Mouse (Mus musculus) forelimb bud, embryonic 11.5 days (tissue): ENCODE results near the gene Dcaf5.

Source experiments
- DNase-seq: peaks from one replicate; pipeline ENCODE4 v3.0.0-alpha.2; 2012; ENCODE audit warnings: low read depth, low spot score

The Dcaf5 gene

DNA sequence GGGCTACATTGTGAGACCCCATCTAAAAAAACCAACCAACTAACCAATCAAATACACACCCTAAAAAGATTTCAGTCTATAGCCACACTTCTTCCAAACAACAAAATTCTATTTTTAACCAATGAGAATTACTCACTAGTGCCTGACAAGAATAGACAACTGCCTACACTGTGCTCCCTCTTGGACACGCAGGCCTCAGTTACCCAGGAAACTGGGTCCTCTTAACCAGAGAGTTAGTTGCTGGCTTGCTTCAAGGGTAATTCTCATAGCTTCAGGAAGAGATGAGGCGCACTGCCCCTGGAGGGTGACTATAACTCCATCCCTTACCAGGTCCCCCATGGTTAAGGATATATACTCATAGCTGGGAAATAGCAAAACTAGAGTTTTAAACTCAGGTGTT, 95.5 kb downstream of the Dcaf5 start:
- DNase-seq = no peak

DNA sequence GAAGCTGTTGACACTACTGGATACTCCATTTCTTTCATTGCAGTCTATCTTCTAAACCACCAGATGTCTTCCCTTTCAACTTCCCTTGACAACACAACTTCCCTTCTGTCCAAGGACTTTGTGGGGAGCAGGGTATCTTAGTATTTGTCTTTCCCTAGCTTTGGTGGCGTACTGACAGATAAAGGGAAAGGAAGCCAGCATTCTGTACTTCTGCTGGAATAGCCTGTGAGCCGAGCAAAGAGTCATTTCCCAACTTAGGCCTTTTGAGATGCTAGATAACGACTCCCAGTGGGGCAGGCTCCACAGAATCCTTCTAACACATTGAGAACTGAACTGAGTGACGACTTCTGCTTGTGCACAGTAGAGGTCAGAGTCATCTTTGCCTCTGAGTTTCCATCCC, 102.2 kb downstream of the Dcaf5 start:
- DNase-seq = no peak

DNA sequence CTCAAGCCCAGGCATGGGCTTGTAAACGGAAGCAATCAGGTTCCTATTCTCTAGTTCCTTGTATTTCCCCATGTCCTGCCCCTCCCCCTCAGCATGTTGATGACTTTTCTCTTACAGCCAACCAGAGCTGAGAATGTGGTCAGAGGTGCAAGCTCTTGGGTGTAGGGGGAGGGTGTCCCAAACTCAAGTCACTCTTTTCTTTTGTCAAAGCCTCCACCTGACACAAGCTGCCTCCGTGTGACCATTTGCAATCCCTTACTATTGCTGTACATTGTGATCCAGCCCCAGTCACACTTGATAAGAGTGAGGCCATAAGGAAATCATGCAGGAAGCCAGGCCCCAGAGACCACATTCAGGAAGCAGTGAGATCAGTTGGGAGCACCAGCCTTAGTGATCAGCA, 104.8 kb downstream of the Dcaf5 start:
- DNase-seq = no peak

DNA sequence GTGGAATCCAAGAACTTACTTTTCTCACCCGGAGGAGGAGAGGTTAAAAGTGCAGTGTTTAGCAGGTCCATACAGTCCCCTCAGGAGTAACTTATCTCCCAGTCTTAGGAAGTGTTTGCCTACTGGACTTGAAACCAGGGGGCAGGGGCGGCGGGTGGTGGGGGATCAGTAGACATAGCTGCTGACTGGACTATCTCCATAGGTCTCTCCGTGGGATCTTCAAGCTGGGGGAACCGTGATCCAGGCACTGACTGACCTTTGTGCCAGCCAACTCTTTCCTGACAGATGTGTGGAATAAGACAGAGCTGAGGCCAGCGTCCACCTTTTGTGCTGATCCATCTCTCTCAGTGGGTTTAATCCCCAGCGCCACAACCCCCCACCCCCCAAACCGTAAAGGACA, 105.6 kb downstream of the Dcaf5 start:
- no peak for DNase-seq

DNA sequence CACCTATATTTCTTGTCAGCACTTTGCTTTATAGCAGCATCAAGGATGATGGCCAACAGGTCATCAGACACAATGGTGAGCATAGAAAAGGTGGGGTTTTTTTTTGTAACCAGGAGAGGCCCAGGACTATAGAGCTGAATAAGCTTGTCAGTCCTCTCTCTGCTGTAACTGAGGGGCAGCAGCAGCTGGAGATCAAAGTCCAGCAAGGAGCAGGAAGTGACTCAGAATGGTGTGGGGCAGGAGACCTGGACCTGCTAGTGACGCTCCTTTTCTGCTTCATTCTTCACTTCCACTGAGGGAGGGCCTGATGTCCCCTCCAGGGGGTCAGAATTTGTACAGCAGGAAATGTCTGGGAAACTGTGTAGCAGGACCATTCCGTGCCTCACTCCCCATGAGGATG, 106.8 kb downstream of the Dcaf5 start:
- DNase-seq = no peak

DNA sequence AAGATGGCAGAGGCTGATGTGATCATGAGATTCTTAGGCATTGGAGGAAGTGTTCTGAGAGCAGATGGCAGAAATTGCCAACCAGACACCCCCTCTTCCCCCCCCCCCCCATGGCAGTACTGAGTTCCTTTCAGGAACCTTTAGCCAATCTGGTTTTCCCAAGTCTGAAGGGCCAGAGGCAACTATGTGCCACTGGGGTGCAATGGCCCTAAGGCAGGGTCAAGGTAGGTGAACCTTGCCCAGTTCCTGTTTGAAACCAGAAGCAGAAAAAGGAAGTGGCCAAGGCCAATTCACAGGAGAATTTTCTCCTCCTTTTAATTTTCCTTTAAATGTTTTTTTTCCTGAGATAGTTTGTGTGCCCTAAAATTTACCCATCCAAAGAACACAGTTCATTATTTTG, 110.4 kb downstream of the Dcaf5 start:
- DNase-seq = no peak

DNA sequence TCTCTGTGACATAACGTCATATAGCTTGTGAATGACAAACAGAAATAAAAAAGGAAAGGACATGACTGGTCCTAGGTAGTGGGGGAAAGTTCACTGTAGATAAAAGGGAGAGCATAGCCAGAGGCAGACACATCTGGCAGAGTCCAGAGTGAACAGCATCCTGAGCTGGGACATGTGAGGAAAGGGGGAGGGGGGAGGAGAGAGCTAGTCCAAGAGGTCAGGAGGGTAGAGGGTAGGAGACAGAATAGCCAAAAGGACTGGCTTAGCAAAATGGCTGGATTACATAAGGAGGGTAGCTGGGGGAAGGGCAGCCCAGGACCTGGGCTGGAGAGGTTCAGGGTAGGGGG, 111.6 kb downstream of the Dcaf5 start:
- no peak for DNase-seq

DNA sequence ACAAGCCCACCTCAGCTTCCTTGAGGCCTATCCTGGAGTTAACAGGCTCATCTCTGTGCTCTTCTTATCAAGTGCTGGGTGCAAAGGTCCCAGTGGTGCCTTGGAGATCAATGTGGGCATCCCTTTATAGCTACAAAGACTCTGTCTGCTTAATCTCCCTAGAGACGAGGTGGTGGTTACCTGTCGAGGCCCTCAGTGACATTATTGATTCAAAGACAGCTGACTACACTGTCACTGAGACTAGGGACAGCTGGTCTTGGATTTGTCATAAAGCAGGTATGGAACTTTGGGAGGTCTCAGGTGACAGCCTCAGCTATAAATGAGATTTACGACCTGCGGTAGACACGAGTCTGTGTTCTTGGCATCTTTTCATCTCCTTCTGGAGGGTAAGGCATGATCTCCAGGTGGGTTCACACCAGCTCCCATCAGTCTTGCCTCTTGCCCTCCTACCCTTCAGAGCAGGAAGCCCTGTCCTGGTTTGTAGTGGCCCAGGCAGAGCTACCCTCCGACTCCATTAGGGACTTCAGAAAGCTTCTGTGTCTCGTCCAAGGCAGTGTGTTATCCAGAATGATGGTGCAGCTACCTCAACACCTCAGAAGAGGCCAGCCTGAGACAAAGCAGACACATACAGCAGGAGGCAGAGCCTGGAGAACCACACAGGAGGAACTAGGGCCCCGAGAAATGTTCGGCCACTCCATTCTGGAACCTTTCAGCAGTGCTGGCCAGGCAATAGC, 112.2 kb downstream of the Dcaf5 start:
- no peak for DNase-seq

DNA sequence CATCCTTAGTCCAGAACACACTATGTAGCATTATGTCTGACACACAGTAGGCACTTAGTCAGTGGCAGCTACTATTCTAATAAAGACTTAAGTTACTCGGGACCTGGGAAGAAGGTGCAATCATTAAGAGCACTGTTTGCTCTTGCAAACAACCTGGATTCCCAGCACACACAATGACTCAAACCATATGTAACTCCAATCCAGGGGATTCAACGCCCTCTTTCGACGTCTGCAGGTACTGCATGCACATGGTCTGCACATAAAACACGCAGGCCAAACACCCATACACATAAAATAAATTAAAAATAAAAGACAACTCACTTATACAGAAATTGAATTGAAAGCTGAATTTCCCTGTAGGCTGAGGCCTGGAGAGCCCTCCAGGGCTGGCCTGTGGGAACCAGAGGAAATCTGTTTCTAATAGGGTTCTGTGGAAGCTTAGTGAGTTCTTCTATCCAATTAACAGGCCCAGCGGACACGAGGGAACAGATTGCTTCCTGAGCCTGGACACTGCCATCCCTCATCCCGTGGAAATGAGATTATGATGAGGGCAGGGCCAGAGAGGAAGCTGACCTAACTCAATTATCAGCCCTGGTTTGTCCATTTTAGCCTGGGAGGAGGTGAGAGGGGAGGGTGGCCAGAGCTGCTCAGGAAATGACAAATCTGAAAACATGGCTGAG, 112.9 kb downstream of the Dcaf5 start:
- DNase-seq = no peak

DNA sequence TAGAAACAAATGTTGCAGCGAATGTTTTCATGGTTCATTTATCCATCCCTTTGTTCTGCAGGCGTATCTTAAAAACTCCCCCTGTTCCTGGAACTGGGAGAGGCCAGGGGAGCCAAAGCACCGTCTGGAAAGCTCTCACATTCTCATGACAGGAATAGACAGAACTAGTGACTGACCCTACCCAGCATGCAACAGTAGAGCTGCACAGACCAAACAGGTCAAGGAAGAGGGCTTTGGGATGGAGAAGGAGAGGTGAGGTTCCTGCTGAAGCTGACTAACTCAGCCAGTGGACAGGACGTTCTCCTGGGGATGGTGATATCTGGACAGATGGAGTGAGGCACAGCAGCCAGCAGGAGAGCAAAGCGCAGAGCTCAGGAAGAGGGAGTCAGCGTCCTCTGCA, 113.9 kb downstream of the Dcaf5 start:
- DNase-seq = no peak

DNA sequence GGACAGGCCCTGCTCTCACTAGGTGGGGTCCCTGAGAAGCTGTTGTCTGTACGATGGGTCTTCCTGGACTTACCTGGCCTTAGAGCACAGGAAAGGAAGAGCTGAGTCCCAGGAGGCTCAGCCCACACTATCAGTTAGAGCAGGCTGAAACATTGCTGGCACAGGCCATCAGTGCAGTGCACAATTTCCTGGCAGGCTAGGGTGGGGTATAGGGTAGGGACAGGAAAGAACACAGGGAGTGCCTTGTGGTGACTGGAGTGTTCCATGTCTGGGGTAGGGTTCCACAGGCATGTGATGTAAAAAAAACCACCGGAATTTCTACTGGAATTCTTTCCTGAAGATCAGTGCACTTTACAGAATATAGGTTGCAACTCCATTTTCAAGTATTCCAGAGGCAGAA, 117.3 kb downstream of the Dcaf5 start:
- DNase-seq = no peak

DNA sequence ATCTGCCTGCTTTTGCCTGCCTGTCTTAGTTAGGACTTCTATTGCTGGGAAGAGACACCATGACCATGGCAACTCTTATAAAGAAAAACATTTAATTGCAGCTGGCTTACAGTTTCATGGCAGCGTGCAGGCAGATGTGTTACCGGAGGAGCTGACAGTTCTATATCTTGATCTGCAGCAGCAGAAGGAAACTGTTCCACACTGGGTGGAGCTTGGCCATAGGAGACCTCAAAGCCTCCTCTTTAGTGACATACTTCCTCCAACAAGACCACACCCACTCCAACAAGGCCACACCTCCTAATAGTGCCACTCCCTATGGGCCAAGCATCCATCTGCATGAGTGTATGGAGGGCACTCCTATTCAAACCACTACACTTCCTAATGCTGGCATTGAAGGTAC, 121.1 kb downstream of the Dcaf5 start:
- DNase-seq = no peak

DNA sequence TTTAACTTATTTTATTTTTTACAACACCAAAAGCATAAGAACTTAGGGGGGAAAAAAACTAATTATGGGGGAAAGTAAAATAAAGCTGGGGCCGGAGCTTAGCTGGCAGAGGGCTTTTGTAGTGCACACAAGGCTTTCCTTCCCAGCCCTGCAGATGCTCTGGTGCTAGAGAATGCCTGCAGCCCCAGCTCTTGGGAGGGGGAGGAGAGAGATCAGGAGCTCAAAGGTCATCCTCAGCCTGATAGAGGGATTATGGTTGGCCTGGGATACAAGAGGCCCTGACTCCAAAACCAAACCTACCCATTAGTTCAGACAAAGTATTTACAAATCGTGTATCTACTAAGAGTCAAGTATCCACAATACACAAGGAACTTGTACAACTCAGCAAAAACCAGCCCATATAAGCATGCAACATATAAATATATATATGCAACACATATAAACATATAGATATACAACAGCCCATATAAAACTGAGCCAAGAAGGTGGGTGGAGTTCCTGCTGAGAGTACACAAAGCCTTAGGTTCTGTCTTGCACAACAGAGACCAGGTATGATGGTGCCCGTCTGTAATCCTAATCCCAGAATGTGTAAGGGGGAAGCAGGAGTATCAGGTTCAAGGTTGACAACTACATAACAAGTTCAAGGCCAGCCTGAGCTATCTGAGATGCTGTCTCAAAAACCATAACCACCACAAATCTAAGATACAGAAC, 124.3 kb downstream of the Dcaf5 start:
- no peak for DNase-seq

DNA sequence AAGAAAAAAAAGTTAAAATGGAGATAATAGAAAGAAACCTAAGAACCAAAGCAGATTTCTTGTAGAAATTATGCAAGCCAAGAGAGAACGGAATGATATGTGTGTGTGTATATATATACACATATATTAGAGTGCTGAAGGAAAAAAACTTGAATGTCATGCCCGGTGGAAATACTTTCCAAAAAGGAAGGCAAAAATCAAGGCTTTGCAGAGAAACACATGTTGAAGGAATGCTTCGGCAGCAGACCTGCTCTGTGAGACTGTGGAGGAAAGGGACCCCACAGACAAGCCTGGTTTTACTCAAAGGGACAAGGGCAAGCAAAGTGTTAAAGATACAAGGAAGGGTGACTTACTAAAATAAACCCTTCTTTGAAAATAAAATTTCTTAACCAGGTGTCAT, 128.8 kb downstream of the Dcaf5 start:
- no peak for DNase-seq

DNA sequence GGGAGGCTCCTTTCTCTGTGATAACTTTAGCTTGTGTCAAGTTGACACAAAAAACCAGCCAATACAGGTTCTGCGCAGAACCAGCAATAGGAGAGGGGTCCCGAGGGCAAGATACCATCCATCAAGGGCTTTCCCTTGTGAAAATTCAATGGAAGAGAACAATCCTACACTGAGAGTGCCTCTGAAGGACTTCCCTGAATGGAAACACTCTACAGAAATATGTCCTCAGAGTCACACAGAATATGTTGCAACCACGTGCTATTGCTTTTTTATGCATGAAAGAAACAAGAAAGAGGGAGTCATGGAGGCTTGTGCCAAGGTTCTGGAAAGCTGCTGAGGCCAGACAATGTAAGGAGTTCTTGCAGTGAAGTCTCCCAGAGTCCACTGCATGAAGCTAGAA, 131.9 kb downstream of the Dcaf5 start:
- DNase-seq = no peak

DNA sequence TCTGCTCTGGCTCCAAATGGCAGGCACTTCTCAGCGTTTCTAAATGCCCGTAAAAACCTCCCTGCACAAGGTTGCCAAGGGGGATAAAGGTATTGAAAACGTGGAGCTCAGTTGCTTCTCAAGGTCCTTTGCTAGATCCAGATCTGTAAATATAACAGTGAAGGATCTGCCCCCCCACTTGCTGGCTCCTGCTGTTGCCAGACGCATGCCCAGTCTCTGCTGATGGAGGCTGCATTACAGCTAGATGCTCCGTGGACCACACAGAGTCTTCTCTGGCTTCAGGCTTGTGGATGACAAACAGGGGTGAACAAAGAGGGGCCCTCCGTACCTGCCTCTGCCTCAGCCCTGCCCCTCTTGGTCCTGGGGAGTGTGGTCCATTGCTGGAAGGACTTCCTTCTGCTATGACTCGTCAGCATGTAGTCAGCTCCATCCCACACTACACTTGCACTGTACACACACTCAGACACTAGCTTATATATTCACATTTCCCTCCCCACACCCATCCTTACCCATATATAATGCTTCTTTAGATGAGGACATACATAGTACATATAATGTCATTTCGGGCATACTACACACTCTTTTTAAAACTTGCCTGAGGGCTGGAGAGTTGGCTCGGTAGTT, 135.5 kb downstream of the Dcaf5 start:
- no peak for DNase-seq

DNA sequence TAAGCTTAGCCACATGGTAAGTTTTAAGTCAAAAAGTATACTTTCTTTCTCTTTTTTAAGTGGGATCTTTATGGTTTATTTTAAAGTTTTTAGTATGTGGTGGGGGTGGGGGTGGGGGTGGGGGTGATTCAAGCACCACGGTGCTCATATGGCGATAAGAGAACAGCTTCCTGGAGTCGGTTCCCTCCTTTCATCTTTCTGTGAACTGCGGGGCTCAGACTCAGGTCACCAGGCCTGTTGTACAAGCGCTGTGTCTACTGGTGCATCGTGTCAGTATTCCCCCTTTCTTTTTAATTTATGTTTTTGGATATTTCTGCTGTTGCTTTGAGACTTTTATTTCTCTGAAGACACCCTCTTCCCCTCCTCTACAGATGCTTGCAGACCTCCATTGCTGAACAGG, 137.7 kb downstream of the Dcaf5 start:
- DNase-seq = no peak

DNA sequence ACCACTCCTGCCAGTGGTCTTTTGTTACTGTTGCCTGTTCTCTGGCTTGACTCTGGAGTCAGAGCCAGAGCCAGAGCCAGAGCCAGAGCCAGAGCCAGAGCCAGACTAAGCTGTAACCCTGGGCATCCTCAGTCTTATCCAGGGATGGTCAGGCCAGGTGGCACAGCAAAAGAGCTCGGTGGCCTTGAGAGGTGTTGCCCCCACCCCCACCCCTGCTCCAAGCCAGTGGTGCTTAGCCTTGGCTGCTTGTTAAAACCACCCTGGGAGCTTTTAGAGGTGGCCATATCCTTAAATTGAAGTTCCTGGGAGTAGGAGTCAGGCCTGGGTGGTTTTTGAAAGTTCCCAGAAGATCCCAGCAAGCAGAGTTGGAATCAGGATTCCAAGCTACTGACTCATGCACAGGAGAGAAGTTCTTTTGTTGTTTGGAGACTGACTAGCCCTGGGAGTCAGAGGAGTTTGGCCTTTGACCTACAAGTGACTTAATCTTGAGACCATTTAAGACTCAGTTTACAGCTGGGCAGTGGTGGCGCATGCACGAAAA, 144.4 kb downstream of the Dcaf5 start:
- no peak for DNase-seq

DNA sequence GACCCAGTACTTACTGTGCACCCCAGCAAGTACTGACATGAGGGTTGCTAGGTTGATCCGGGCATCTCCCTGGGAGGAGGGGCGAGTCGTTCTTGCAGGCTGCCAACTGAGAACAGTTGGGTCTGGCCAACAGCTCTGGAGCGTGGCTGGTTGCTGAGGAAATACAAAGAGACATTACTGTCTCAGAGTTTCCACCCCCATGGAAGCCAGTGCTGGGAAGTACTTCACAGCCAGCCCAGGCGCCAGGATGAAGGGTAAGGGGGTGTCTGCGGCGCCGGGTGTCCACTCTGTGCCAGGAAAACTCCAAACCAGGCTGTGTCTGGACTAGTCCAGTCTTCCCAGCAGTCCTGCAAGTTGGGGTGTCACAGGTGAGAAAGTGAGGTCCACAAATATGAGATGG, 145.4 kb downstream of the Dcaf5 start:
- DNase-seq = no peak

DNA sequence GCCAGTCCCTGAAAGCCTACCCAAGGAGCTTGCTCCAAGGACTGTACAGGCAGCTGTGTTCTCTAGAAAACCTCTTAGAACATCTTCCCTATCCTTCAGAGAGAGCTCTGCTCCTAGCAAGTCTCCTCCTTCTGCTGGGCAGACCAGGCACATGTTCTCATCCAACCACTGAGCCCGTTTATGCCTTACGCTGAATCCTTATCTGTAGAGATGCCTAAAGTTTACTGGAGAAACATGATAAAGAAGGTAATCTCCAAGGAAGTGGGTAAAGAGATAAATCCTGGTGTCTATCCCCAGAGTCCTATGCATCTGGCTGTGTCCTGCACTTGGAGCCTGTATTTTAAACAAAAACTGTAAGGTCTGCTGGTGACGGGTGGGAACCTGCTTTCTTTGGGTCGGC, 145.9 kb downstream of the Dcaf5 start:
- DNase-seq = no peak

DNA sequence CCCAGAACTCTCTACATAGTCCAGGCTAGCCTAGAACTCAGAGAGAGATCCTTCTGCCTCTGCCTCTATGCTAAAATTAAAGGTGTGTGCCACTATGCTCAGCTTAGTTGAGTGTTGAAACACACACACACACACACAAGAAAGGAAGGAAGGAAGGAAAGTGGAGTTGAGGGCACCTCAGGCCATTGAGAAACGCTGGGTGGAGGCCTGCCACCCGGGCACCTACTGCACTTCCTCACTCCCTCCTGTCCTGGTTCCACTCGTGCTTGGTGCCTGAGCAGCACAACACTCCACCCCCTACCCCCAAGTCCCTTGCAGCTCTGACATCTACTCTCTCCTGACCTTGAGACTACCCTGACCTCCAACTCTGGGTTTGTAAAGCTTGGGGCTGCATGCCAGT, 146.7 kb downstream of the Dcaf5 start:
- no peak for DNase-seq

DNA sequence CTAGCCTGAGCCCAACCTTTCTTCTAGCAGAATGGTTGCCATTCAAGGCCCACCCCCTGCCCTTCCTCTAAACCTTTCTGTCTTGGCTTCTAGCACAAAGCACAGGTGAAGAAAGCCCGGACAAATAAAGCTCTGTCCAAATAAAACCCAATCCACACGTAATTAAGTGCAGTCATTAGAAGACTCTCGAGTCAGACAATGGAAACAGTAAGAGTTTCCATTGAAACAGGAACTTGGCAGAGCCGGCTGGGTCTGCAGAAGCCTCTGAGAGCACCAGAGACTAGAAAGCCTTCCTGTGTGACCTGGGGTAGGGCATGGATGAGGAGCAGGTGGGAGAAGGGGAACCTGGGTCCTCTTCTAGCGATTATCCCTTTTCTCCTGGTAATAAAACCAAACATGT, 150.5 kb downstream of the Dcaf5 start:
- DNase-seq = no peak
